Mouse (Mus musculus) cerebellum, adult 2 months (tissue): Measurements from ENCODE around the gene Pde10a. TPM values are rescaled to one million over a fixed set of nuclear protein-coding genes. Genes with fewer than 3 reads are reported as not detected.

Experiments used
- DNase-seq, 2 experiments: peaks; one replicate each; pipeline ENCODE4 v3.0.0; 2021
- H3K27ac ChIP-seq: fragments of 200-500 bp; 2 replicates; pipeline ENCODE4 v1.5.1; 2012; ENCODE audit warnings: low read length, control low read depth, inconsistent platforms; ENCODE audit not compliant: insufficient read depth
- H3K27me3 ChIP-seq: fragments of 200-500 bp; 2 replicates; pipeline ENCODE4 v1.6.1; 2012; ENCODE audit warnings: inconsistent platforms, mild to moderate bottlenecking, low read length, moderate library complexity; ENCODE audit not compliant: control insufficient read depth, insufficient read depth
- H3K4me1 ChIP-seq: fragments of 200-500 bp; 2 replicates; pipeline ENCODE4 v1.6.1; 2011; ENCODE audit warnings: low read length; ENCODE audit not compliant: control insufficient read depth, insufficient read depth
- H3K4me3 ChIP-seq: fragments of 200-500 bp; replicated peaks from 2 replicates; pipeline ENCODE3; 2011; ENCODE audit warnings: mild to moderate bottlenecking, low read depth, low read length, control low read depth; ENCODE audit not compliant: insufficient read depth
- CTCF ChIP-seq: fragments of 200-500 bp; IDR thresholded peaks from 2 replicates; pipeline ENCODE4 v1.5.1; 2011; ENCODE audit warnings: low read depth, mild to moderate bottlenecking, control low read depth, low read length, moderate library complexity, borderline replicate concordance; ENCODE audit not compliant: insufficient read depth
- POLR2A ChIP-seq: fragments of 200-500 bp; IDR thresholded peaks from 2 replicates; pipeline ENCODE4 v1.6.1; 2011; ENCODE audit warnings: low read length, control low read depth, borderline replicate concordance; ENCODE audit not compliant: insufficient read depth
- WGBS: fragments of 180-500 bp; shearing (Covaris S2); methylation state at CpG from one replicate; pipeline ENCODE4 v1.1.7; 2018; 5-methylcytosine and 5-hydroxymethylcytosine counted together
- polyA plus RNA-seq: library from polyadenylated mRNA; depleted of rRNA; stranded (reverse); fragments of >200 nt; gene quantifications from 2 replicates; pipeline ENCODE4 v1.2.3, GENCODE M21; 2012

Pde10a gene
- polyA plus RNA-seq, 1 experiment: 40.9 TPM

DNA sequence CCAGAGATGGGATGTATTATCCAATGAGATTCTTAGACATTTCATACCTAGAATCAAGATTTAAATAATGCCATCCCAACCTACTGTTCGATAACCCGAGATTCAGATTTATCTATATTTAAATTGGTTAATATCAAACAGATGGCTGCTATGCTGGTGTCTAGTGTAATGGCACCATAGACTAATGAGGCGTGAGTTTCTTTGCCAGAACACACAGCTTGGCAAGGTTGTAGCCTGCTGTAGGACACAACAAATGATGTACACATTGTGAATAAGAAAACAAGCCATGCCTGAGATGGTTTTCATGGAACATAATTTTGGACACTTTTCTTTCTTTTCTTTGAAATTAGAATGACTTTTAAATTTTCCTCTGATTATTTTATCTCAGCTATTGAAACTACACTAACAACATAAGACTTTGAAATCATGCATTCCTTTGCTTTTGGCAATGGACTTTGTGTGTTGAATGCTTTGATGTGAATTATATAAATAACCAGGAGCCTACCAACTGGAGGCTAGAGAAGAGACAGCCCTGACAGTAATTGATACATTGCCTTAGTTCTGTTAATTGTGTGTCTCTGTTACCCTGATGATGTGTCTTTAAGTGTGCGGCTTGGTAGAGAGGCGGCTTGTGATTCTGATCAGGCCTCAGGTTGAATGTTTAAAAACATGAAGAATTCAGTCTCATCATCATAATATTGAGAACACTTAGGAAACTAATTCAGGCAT, 378.5 kb downstream of the Pde10a start:
- H3K27ac ChIP-seq: no peak overlapping the region
- no peak for TF ChIP-seq POLR2A
- TF ChIP-seq CTCF: no peak
- WGBS: 47% methylated on average over 5 of the region's 5 CpGs
- DNase-seq: peak in 1 of 2 experiments; percentile 64
- no peak overlapping the region for H3K4me3 ChIP-seq
- H3K4me1 ChIP-seq: peaks cover 22% of the 10 kb centered on the region
- no peaks in the 10 kb centered on the region for H3K27me3 ChIP-seq

DNA sequence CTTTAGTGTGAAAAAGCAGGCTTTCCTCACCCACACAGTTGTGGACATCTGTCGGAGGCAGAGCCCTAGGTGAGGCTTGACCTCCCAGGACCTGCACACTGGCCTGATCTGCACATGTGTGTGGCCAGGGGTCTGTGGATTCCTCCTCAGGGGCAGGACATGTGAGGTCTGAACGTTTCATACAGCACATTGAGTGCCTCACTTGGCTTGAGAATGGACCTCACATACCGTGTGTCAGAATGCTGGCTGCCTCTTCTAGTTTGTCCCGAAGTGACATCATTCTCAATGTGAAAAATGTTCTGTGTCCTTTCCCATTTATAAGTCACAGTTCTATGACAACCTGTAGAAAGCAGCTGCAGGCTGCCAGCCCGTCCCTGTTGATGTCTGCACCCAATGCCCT, 385.4 kb downstream of the Pde10a start:
- no peak overlapping the region for H3K4me3 ChIP-seq
- H3K4me1 ChIP-seq: peaks cover 21% of the 10 kb centered on the region
- TF ChIP-seq CTCF (no peak), POLR2A (no peak)
- WGBS: 59% methylated on average over 5 of the region's 5 CpGs
- no peaks in the 10 kb centered on the region for H3K27me3 ChIP-seq
- no peak for DNase-seq
- H3K27ac ChIP-seq: no peak overlapping the region

DNA sequence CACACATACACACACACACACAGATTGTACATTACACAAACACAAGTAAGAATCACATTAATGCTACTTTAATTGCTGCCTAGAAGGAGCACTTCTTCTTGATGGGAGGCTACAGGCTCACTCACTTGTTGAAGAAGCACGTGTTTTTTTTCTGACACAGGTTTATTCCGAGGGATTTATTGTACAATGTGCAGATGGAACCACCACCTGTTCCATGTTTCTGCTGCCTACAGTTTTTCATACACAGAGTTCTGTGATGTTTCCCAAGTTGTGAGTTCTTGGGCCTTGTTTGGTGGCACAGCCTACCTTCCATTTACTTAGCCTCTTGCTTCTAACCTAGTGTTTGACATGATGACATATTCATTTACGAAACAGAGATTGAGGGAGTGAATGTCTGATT, 387.8 kb downstream of the Pde10a start:
- Histone ChIP-seq H3K4me1 (peaks cover 15% of the 10 kb centered on the region), H3K4me3 (no peak overlapping the region), H3K27ac (no peak overlapping the region), H3K27me3 (no peaks in the 10 kb centered on the region)
- TF ChIP-seq CTCF (no peak), POLR2A (no peak)
- no peak for DNase-seq
- 52% methylated on average over 3 of the region's 3 CpGs for WGBS

DNA sequence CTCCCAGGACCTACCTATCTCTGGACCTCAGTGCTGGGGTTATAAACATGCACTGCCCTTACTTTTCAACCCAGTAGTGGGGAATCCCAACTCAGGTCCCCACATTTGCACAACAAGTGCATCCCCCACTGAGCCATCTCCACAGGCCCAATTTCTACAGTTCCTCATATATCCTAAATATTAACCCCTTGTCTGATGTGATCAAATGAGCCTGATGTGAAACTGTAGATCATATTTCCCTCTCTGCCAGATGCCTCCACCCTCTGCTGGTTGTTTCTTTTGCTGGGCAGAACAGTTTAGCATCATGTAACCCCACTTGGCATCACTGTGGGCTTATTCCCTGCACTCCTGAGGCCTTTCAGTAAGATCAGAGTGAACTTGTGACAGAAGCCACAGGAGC, 390.5 kb downstream of the Pde10a start:
- H3K27me3 ChIP-seq: no peaks in the 10 kb centered on the region
- no peak overlapping the region for H3K27ac ChIP-seq
- H3K4me3 ChIP-seq: no peak overlapping the region
- H3K4me1 ChIP-seq: peaks cover 11% of the 10 kb centered on the region
- DNase-seq: no peak
- no peak for TF ChIP-seq POLR2A
- TF ChIP-seq CTCF: no peak

DNA sequence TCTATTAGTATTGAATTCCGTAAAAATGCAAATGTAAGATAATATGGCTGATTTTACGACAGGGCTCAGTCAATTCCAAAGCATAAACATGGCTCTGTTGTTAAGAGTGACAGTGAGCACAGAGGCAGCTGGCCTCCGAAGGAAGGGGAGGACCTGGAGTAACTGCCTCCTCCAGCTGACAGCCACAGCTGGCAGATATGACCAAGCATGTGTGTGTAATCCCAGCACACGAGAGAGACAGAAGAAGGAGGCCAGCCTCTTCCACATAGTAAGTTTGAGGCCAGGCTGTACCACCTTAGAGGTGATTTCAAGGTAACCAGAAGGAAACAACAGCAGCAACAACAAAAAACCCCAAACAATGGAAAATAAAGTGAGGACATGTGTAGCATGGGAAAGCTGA, 397.9 kb downstream of the Pde10a start:
- Histone ChIP-seq H3K4me1 (peaks cover 5% of the 10 kb centered on the region; the same call in 1 of the 2 replicates), H3K4me3 (no peak overlapping the region), H3K27ac (no peak overlapping the region), H3K27me3 (no peaks in the 10 kb centered on the region)
- WGBS: 65% methylated on average over 4 of the region's 4 CpGs
- no peak for DNase-seq
- no peak for TF ChIP-seq POLR2A
- no peak for TF ChIP-seq CTCF

DNA sequence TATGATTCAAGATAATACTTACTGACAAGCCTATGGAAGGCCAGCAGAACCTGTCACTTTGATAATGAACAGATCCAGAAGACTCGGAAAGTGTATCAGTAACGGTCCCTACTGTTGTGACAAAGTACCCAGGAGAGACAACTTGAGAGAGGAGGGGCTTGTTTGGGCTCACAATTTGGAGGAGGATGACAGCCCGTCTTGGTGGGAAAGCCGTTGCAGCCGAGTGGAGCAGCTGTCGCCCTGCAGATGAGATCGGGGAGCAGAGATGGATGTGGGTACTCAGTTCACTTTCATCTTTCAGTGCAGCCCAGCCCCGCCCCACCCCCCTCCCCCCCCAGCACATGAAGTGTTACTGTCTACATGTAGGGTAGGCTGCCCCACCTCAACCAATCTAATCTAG, 398.6 kb downstream of the Pde10a start:
- Histone ChIP-seq H3K4me1 (peaks cover 5% of the 10 kb centered on the region; the same call in 1 of the 2 replicates), H3K4me3 (no peak overlapping the region), H3K27ac (no peak overlapping the region), H3K27me3 (no peaks in the 10 kb centered on the region)
- 50% methylated on average over 8 of the region's 8 CpGs for WGBS
- DNase-seq: no peak
- TF ChIP-seq CTCF: no peak
- TF ChIP-seq POLR2A: no peak

DNA sequence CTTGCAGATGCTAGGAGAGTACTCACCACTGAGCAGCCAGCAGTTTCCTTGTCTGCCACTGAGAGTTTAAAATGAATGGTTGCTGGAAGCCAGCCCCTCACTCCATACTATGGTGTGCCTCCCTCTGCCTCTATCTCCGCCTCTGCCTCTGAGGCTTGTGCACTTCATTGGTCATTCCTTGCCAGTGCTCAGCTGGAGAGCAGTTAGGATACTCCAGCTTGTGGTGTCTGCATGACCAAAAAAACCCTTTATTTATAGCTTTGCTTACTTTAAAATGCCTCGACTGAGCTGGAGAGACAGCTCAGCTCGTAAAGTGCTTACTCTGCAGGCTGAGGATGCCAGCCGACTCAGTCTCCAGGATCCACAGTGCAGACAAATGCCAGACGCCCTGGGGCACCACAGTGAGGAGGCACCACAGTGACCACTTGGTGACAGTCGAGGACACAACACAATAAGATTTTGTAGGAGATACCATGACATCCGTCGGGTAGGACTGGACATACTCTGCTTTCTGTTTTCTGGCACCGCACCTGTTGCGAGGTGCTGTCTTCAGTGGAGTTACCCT, 400.7 kb downstream of the Pde10a start:
- no peak overlapping the region for H3K27ac ChIP-seq
- no peak overlapping the region for H3K4me3 ChIP-seq
- 43% methylated on average over 10 of the region's 10 CpGs for WGBS
- DNase-seq: no peak
- H3K27me3 ChIP-seq: no peaks in the 10 kb centered on the region
- no peak for TF ChIP-seq POLR2A
- no peak for TF ChIP-seq CTCF
- peaks cover 5% of the 10 kb centered on the region; the same call in 1 of the 2 replicates for H3K4me1 ChIP-seq

DNA sequence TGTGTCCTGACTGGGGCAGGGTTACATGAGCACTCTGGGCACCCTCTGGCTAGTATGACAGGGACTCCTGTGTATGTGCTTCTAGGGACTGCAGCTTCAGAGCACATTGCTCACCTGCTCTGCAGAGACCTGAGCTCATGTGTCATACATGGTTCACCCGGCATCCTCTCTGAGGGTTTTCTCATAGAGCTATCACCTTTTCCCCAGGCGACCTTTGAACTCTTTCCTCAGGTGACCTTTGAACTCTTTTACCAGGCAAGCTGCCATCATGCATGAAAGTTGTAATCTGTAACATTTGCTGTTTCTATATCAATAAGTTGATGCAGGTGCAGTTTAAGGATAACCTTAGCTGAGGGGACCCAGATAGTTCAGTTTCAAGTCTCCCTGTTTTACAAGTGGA, 403.4 kb downstream of the Pde10a start:
- Histone ChIP-seq H3K4me1 (peaks cover 5% of the 10 kb centered on the region; the same call in 1 of the 2 replicates), H3K27ac (no peak overlapping the region), H3K27me3 (no peaks in the 10 kb centered on the region), H3K4me3 (no peak overlapping the region)
- 74% methylated on average over 2 of the region's 2 CpGs for WGBS
- no peak for DNase-seq
- no peak for TF ChIP-seq POLR2A
- TF ChIP-seq CTCF: no peak
